Mouse (Mus musculus): Measurements from ENCODE around the gene Ankdd1a. TPM values are rescaled to one million over a fixed set of nuclear protein-coding genes. Genes with fewer than 3 reads are reported as not detected.

Ankdd1a gene
- total RNA-seq, 2 experiments from 2014 or later, result 4.8 to 5.0 TPM

DNA sequence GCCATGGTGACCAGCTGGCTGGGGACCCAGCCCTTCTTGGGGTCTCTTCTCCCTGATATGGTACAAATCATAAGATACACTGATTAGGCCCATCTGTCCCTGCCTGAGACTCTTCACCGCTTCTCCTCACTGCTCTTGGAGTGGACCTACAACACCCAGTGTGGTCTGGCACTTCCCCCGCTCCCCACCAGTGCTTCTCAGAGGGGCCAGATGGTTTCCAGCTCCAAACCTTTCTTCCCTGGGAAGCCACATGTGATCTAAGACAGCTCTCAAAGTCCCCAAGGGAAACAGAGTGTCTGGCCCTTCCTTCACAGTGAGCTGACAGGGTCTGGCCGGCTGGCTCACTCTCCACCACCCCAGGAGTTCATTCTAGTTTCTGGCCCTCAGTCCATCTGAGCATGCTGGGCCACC is 5.1 kb downstream of the Ankdd1a start:
- no peak for DNase-seq (ENCODE audit: low spot score in 2 of 2)
- Histone ChIP-seq H3K4me3 (no peak overlapping the region), H3K27ac (no peak overlapping the region)
- no peak for TF ChIP-seq CTCF (conservative IDR thresholded peaks at IDR 0.05)

DNA sequence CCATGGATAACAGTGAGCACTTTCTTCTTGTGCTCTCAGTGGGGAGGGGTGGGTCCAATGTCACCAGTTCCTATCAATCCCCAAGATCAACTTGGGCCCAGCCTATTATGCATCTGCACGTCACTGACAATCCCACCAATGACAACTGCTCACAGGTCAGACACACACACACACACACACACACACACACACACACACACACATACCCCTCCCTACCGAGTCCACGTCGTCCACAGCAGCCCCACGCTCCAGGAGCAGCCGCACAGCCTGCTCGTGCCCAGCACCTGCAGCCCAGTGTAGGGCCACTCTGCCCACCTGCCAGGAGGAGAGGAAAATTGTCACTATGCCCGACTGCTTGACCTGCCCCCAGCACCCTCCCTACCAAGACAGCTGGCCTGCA is 5.6 kb downstream of the Ankdd1a start:
- no peak overlapping the region for H3K27ac ChIP-seq
- DNase-seq (ENCODE audit: low spot score in 2 of 2), result no peak
- TF ChIP-seq CTCF (conservative IDR thresholded peaks at IDR 0.05), result no peak
- H3K4me3 ChIP-seq, result no peak overlapping the region

DNA sequence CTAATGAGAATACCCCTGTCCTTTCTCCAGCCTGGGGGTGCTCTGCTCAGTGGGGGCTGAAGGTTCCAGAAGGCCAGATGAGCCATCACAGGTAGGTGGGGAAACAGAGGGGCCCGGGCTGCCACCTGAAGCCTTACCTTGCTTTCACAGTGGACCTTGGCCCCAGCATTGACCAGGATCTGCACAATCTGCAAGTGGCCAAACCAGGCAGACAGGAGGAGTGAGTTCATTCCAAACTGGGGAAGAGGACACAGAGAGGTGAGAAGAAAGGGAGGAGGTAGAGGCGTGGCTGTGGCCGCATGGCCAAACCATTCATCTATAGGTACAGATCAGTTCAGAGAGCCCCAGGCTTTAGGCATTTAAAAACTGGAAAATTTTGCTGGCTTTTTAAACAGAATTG is 7.5 kb downstream of the Ankdd1a start:
- Histone ChIP-seq H3K27ac (no peak overlapping the region), H3K4me3 (no peak overlapping the region)
- no peak for DNase-seq (ENCODE audit: low spot score in 2 of 2)
- TF ChIP-seq CTCF (conservative IDR thresholded peaks at IDR 0.05), result no peak

DNA sequence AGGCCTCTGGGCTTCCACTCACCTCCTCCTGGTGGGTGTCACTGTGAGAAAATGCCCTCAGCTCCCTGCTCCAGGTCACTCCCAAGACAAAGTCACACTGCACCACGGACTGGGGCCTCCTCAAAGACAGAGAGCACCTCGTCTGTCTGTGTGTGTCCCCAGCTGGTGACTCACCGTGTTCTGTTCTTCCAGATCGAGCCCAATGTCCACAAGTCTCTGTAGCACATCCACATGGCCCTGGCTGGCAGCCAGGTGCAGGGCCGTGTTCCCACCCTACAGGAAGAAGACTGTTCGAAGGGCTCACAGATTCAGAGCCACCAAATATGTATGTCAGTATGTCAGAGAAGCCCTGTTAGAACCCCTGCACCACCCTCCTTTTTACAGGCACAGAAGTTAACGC is 11.5 kb downstream of the Ankdd1a start:
- DNase-seq (ENCODE audit: low spot score in 2 of 2), result no peak
- TF ChIP-seq CTCF (conservative IDR thresholded peaks at IDR 0.05), result no peak

DNA sequence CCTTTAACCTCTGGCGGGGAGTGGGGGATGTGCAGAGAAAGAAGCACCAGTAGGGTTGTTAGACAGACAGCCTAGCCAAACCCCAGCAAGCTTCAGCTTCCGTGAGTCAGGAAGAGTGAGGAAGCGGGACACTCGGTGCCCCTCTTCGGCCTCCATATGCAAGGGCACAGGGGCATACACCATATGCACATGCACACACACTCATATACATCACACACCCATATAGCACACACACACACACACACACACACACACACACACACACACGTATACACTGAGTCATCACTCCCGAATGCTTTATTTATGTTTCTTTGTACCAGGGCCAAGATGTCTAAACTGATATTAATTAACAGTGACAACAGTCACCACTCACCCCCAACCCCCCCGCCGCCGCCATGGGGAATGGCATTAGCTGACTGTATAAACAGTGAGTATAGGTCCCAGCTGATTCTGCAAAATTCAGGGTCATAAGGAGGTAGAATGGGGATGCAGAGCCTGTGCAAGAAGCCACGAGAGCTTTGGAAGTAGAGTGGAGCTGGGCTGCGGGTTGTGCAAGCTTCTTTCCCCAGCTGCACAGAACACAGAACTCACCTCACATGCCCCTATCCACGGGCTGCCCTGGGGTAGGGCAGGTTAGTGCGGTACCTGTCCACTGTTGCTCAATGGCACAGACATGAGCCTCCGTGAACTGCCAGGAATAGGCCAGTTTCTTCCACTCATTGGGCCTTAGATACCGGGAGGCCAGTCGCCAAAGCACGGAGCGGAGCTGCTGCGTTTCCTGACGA is 17.1 kb downstream of the Ankdd1a start:
- no peak for DNase-seq (ENCODE audit: low spot score in 2 of 2)
- TF ChIP-seq CTCF (conservative IDR thresholded peaks at IDR 0.05), result no peak
- Histone ChIP-seq H3K4me3 (no peak overlapping the region), H3K27ac (no peak overlapping the region)

More for the DNA sequence above, 11.5 kb downstream of the Ankdd1a start:
- Histone ChIP-seq H3K27ac (no peak overlapping the region), H3K4me3 (no peak overlapping the region)

DNA sequence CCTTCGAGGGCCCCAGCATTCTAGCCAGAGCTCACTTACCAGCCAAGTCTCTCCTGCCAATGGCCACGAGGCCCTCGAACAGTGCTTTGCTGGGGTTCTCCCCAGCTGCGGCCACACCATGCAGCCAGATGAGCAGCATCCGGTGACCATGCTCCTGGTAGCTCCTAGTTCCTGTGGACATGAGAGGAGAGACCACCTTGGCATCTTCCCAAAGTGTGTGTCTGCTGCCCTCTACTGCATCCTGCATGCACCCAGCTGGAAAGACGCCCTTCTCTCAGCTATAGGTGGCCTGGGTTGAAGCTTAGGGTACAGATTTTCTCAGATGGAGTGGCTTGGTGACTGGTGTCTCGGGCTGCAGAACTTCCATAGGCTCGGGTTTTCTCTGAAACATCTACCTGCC is 17.8 kb downstream of the Ankdd1a start:
- TF ChIP-seq CTCF (conservative IDR thresholded peaks at IDR 0.05), result peak; percentile 53
- DNase-seq (ENCODE audit: low spot score in 2 of 2), result no peak
- Histone ChIP-seq H3K27ac (no peak overlapping the region), H3K4me3 (no peak overlapping the region)

DNA sequence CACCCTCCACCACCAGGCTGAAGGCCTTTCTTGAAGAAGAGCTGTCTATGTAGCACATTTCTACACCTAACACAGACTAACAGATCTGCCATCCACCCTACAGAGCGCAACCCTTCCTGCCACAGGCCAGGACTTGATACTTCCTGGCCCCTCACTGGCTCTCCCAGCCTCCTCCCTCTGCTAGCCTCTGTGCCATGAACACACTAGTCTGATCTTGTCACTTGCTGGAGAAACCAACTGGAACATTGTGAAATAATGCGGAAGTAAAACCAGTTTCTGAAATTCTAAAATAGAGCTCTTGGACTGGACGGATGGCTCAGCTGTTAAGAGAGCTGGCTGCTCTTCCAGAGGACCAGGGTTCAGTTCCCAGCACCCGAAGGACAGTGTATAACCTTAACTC is 27.1 kb downstream of the Ankdd1a start:
- no peak for DNase-seq (ENCODE audit: low spot score in 2 of 2)
- Histone ChIP-seq H3K4me3 (no peak overlapping the region), H3K27ac (no peak overlapping the region)
- TF ChIP-seq CTCF (conservative IDR thresholded peaks at IDR 0.05), result no peak

DNA sequence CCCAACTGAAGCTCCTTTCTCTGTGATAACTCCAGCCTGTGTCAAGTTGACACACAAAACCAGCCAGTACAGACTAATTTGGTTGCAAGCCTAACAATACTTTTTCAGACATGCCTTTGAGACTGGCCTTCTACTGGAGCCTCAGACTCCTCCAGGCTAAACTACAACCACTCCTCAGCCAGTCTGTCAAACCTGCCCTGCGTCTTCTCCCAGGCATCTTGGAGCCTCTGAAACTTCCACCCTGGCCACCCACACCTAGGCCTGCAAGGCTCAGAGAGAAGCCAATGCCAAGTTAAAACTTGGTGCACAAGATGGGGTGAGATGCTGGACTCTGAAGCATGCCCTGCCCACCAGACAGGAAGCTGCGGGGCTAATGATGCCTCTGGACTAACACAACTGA is 27.6 kb downstream of the Ankdd1a start:
- no peak for DNase-seq (ENCODE audit: low spot score in 2 of 2)
- H3K4me3 ChIP-seq, result no peak overlapping the region
- TF ChIP-seq CTCF (conservative IDR thresholded peaks at IDR 0.05), result no peak
- H3K27ac ChIP-seq, result no peak overlapping the region

DNA sequence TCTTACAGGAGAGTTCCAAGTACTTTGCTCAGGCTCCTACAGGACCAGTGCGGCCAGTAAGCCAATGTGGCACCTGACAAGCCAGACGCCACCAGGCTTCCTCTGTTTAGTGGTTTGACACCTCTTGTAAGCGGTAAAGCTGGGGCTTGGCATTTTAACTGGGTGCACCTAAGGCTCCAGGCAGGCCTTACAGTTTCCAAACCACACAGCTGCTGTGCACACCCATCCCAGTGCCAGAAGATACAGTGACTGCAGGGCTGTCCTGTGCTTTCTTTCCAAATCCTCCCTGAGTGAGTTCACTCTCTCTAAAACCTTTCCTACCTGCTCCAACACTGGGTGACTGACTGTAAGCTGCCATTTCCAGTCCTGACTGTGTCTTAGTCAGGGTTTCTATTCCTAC is 28.5 kb downstream of the Ankdd1a start:
- Histone ChIP-seq H3K4me3 (no peak overlapping the region), H3K27ac (no peak overlapping the region)
- no peak for DNase-seq (ENCODE audit: low spot score in 2 of 2)
- no peak for TF ChIP-seq CTCF (conservative IDR thresholded peaks at IDR 0.05)

DNA sequence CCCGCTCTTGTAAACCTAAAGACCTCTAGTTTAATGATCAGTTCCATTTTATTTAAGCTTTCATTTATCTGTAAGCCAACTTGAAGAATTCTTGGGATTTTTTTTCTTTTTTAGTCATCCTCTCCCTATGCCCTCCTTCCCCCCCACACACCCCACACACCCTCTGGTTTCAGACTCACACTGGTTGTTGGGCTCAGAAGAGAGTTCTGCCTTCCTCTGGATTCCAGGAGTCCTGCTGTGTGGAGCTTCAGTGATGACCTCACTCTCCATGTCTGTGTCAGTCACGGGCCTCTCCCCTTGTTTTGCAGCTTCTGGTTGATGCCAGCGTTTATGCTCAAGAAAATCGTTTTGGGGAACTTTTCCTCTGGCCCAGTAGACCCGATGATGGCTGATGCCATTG is 39.9 kb downstream of the Ankdd1a start:
- no peak overlapping the region for H3K27ac ChIP-seq
- H3K4me3 ChIP-seq, result no peak overlapping the region
- no peak for DNase-seq (ENCODE audit: low spot score in 2 of 2)
- TF ChIP-seq CTCF (conservative IDR thresholded peaks at IDR 0.05), result no peak

DNA sequence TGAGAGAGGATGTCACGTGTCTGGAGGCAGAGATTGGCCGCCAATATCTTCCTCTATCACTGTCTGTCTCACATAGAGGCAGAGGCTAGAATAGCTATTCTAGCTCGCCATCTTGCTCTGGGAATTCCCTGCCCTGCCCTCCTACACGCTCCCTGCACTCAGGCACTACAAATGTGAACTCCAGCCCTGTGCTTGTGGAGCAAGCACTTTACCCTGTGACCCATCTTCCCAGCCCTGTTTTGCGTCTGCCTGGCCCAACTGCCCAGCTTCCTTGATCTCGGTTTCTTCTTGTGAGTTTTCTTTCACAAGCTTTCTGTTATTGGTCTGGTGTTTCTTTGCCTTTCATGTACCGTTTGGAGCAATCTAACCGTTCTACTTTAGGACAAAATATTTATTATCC is 40.8 kb downstream of the Ankdd1a start:
- TF ChIP-seq CTCF (conservative IDR thresholded peaks at IDR 0.05), result no peak
- H3K4me3 ChIP-seq, result no peak overlapping the region
- no peak for DNase-seq (ENCODE audit: low spot score in 2 of 2)
- H3K27ac ChIP-seq, result no peak overlapping the region

DNA sequence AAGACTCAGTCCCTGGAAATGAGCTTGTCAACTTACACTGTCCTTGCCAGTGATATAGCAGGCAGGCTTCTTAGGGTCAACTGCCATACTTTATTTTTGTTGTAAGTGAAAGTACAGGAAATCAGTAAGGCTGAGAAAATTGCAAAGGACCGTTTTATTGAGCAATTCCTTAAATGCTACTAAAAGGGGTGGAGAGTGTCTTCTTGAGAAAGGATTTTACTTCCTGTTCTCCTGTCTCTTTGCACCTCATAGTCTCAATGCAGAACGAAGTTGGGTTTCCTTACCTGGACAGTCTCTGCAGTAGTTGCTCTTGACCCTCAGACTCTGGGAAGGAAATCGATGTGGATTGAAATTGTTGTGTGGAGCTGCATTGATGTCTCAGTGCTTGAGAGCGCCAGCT is 47.2 kb downstream of the Ankdd1a start:
- Histone ChIP-seq H3K4me3 (no peak overlapping the region), H3K27ac (no peak overlapping the region)
- no peak for TF ChIP-seq CTCF (conservative IDR thresholded peaks at IDR 0.05)
- DNase-seq (ENCODE audit: low spot score in 2 of 2), result no peak

DNA sequence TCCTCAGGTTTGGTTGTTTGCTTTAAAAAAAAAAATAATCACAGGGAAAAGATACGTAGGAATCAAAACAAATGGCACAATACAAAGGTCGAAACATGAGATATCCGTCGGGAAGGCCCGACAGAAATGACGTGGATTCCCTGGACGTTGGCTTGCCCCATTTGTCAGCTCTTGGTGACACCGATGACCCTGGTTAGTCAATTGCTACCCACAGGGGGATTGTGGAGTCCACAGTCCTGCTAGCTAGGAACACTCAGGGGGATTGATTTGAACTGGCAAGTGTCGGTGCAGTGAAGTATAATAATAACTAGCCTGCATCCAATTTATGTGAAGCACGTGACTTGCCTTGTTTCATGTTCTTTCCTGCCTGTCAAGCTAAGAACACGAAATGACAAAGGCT is 52.3 kb downstream of the Ankdd1a start:
- no peak for TF ChIP-seq CTCF (conservative IDR thresholded peaks at IDR 0.05)
- no peak for DNase-seq (ENCODE audit: low spot score in 2 of 2)
- Histone ChIP-seq H3K27ac (no peak overlapping the region), H3K4me3 (no peak overlapping the region)

DNA sequence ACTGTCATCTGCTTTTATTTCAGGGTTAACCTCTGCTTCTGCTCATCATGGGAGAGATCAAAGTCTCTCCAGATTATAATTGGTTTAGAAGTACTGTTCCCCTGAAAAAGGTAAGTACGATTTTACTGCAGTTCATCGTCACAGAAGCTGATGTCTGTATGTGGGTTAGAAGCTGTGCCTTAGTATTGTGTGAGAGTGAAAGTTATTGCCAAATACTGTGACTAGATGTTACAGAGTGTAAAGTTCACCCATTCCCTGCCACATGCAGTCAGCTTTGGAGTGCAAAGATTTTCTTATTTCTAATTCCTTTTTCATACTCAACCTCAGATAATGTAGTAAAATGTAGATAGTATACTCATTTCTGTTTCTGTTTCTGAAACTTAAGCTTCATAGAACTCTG is 54.8 kb downstream of the Ankdd1a start:
- no peak for TF ChIP-seq CTCF (conservative IDR thresholded peaks at IDR 0.05)
- no peak for DNase-seq (ENCODE audit: low spot score in 2 of 2)
- Histone ChIP-seq H3K4me3 (no peak overlapping the region), H3K27ac (no peak overlapping the region)
